14 mouse cellular contexts compared by ENCODE assay signal in the genomic region with DNA sequence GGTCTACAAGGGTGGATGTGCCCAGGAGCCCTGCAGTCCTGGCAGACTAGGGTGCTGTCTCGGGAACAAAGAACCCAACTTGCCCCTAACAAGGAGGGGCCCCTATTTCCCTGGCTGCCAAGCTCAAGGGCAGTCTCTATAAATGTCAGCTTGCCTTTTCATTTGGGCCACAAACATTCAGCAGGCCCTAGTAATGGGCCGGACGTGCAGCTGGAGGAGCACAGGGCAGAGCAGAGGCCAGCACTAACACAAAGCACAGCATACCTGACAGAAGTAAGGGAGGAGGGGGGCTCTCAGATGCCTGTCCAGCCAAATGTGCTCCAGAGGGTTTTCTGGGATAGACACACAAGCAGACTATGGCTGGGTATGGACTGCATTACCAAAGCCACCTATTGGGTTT. TPM values are rescaled to one million over a fixed set of nuclear protein-coding genes. Genes with fewer than 3 reads are reported as not detected.
DNase-seq lines count a peak whose midpoint lies in the region; ATAC-seq and TF ChIP-seq lines count a peak whose summit lies in the region.
"Had no signal": no experiment of that assay in that cellular context is flagged by ENCODE, and none has a peak within 500 bp of the region (broad histone marks: within the 10 kb centered on the region; RNA-seq: fewer than 3 reads in every experiment).

No protein-coding gene starts in this region.

- TF ChIP-seq CTCF in heart, postnatal 0 days (IDR thresholded peaks at IDR 0.05; ENCODE audit: low read depth): no peak
- TF ChIP-seq CTCF in lung, postnatal 0 days (IDR thresholded peaks at IDR 0.05): no peak
- no peak for TF ChIP-seq CTCF in lung, adult 2 months (IDR thresholded peaks at IDR 0.05; ENCODE audit: insufficient read depth, low read length)

- intact Hi-C loops in heart, postnatal 10 days (cut with DNase I): no loop called here

- 44% methylated on average over 3 of the region's 3 CpGs for WGBS in heart, postnatal 0 days
- 35% methylated on average over 3 of the region's 3 CpGs for WGBS in lung, postnatal 0 days
- WGBS in lung, adult 2 months: 46% methylated on average over 3 of the region's 3 CpGs
- WGBS in intestine, embryonic 16.5 days: 29% methylated on average over 3 of the region's 3 CpGs
- WGBS in stomach, embryonic 15.5 days: 25% methylated on average over 3 of the region's 3 CpGs

- no peak overlapping the region for H3K4me2 ChIP-seq in heart, postnatal 0 days (ENCODE audit: low read depth, low read length)
- H3K4me2 ChIP-seq in lung, postnatal 0 days (replicated peaks; ENCODE audit: low read depth, low read length): no peak overlapping the region
- H3K4me2 ChIP-seq in intestine, embryonic 16.5 days (ENCODE audit: low read depth, low read length): no peak overlapping the region
- no peak overlapping the region for H3K4me2 ChIP-seq in stomach, embryonic 15.5 days

- peaks cover 12% of the 10 kb centered on the region for H3K36me3 ChIP-seq in heart, postnatal 0 days (replicated peaks; ENCODE audit: control insufficient read depth, insufficient read depth, low read length)
- H3K36me3 ChIP-seq in lung, postnatal 0 days (ENCODE audit: insufficient read depth, low read length): peaks cover 4% of the 10 kb centered on the region; the same call in 1 of the 2 replicates
- H3K36me3 ChIP-seq in intestine, embryonic 16.5 days (ENCODE audit: control insufficient read depth, insufficient read depth, low read length): peaks cover 7% of the 10 kb centered on the region
- H3K36me3 ChIP-seq in stomach, embryonic 15.5 days: 0 out of 2 replicates have a peak, but pooled peaks cover 3% of the 10 kb centered on the region

- 0 out of 2 replicates have a peak overlapping the region, but pooled peaks have one; percentile 6 for H3K9ac ChIP-seq in heart, postnatal 0 days (replicated peaks; ENCODE audit: low read depth, low read length)
- H3K9ac ChIP-seq in lung, postnatal 0 days (replicated peaks; ENCODE audit: low read depth): no peak overlapping the region
- peak overlapping the region; percentile 52 for H3K9ac ChIP-seq in intestine, embryonic 16.5 days (ENCODE audit: low read depth, low read length)
- H3K9ac ChIP-seq in stomach, embryonic 15.5 days: no peak overlapping the region

- H3K4me3 ChIP-seq in heart, postnatal 0 days (ENCODE audit: low read depth, low read length): no peak overlapping the region
- no peak overlapping the region for H3K4me3 ChIP-seq in lung, postnatal 0 days (ENCODE audit: low read depth, low read length)
- no peak overlapping the region for H3K4me3 ChIP-seq in lung, adult 2 months (replicated peaks; ENCODE audit: extremely low read depth, low read depth, low read length)
- no peak overlapping the region for H3K4me3 ChIP-seq in intestine, embryonic 16.5 days (ENCODE audit: low read length)
- no peak overlapping the region for H3K4me3 ChIP-seq in stomach, embryonic 15.5 days (replicated peaks)
- H3K4me3 ChIP-seq: myocyte had no signal

- no peak for DNase-seq in heart, postnatal 0 days (ENCODE audit: low spot score)
- DNase-seq in heart, postnatal 10 days: no peak
- no peak for DNase-seq in lung, postnatal 0 days (ENCODE audit: low spot score)
- no peak for DNase-seq in lung, adult 2 months
- DNase-seq: adrenal gland, postnatal 14 days; cerebellum, adult 11 months; kidney, postnatal 36 days; lung, postnatal 14 days; thymus, postnatal 4 days had no signal

- no peak for TF ChIP-seq POLR2A in lung, adult 2 months (IDR thresholded peaks at IDR 0.05; ENCODE audit: borderline replicate concordance, extremely low read depth, low read depth, low read length)

- TF ChIP-seq EP300 in heart, postnatal 0 days (IDR thresholded peaks at IDR 0.05; ENCODE audit: low read depth): no peak
- TF ChIP-seq EP300 in lung, postnatal 0 days (IDR thresholded peaks at IDR 0.05): no peak

- no peak overlapping the region; the same call in 1 of the 2 replicates for H3K27ac ChIP-seq in heart, postnatal 0 days (ENCODE audit: low read depth)
- peak overlapping the region; percentile 78; the same call in 1 of the 2 replicates for H3K27ac ChIP-seq in lung, postnatal 0 days (ENCODE audit: low read length)
- peak overlapping the region; percentile 45; the same call in 1 of the 2 replicates for H3K27ac ChIP-seq in intestine, embryonic 16.5 days (ENCODE audit: low read length)
- peak overlapping the region; percentile 46; the same call in 1 of the 2 replicates for H3K27ac ChIP-seq in stomach, embryonic 15.5 days

- no peaks in the 10 kb centered on the region for H3K27me3 ChIP-seq in heart, postnatal 0 days (ENCODE audit: control insufficient read depth, insufficient read depth, low read length)
- H3K27me3 ChIP-seq in lung, postnatal 0 days (replicated peaks; ENCODE audit: insufficient read depth, low read length): no peaks in the 10 kb centered on the region
- no peaks in the 10 kb centered on the region for H3K27me3 ChIP-seq in intestine, embryonic 16.5 days (replicated peaks; ENCODE audit: control insufficient read depth, insufficient read depth, low read length)
- no peaks in the 10 kb centered on the region for H3K27me3 ChIP-seq in stomach, embryonic 15.5 days (replicated peaks)

- H3K9me3 ChIP-seq in heart, postnatal 0 days (replicated peaks; ENCODE audit: control insufficient read depth, low read length): no peaks in the 10 kb centered on the region
- no peaks in the 10 kb centered on the region for H3K9me3 ChIP-seq in lung, postnatal 0 days (ENCODE audit: low read length)
- H3K9me3 ChIP-seq in intestine, embryonic 16.5 days (ENCODE audit: control insufficient read depth, low read length): no peaks in the 10 kb centered on the region
- H3K9me3 ChIP-seq in stomach, embryonic 15.5 days: no peaks in the 10 kb centered on the region

- H3K4me1 ChIP-seq in heart, postnatal 0 days (ENCODE audit: control insufficient read depth, insufficient read depth): peaks cover 71% of the 10 kb centered on the region
- peaks cover 70% of the 10 kb centered on the region for H3K4me1 ChIP-seq in lung, postnatal 0 days (ENCODE audit: insufficient read depth, low read depth, low read length)
- peaks cover 44% of the 10 kb centered on the region for H3K4me1 ChIP-seq in lung, adult 2 months (ENCODE audit: control insufficient read depth, insufficient read depth, low read length)
- peaks cover 78% of the 10 kb centered on the region for H3K4me1 ChIP-seq in intestine, embryonic 16.5 days (ENCODE audit: control insufficient read depth, insufficient read depth, low read length)
- H3K4me1 ChIP-seq in stomach, embryonic 15.5 days: peaks cover 67% of the 10 kb centered on the region

- no peak for ATAC-seq in heart, postnatal 0 days (ENCODE audit: insufficient read depth, low read depth)
- ATAC-seq in lung, postnatal 0 days: no peak
- ATAC-seq in intestine, embryonic 16.5 days: no peak
- ATAC-seq in stomach, embryonic 15.5 days (ENCODE audit: insufficient read depth, low FRiP score, low read depth): no peak
- no peak for ATAC-seq in cerebellum, adult (ENCODE audit: insufficient number of reproducible peaks, low FRiP score, low TSS enrichment)

RNA-seq across cellular contexts. Expression of gene 4930404H24Rik, which starts 58.7 kb away (rescaled TPM):
- not detected in 2 replicates for total RNA-seq in heart, postnatal 0 days (2014; rRNA removed; ENCODE audit: low replicate concordance)
- 0.45 TPM in 1 of 2 replicates, not detected in the other for polyA plus RNA-seq in heart, postnatal 0 days (2015; fragmentation: Nextera tagmentation; extraction: Ambion mirVana)
- total RNA-seq in heart, postnatal 10 days (2021): not detected
- polyA plus RNA-seq in lung, postnatal 0 days (2015; fragmentation: Nextera tagmentation; extraction: Ambion mirVana): not detected in 2 replicates
- not detected in 2 replicates for polyA plus RNA-seq in lung, adult 2 months (2012; rRNA removed)
- not detected in 2 replicates for polyA plus RNA-seq in intestine, embryonic 16.5 days (2015; fragmentation: Nextera tagmentation; extraction: Ambion mirVana)
- polyA plus RNA-seq in stomach, embryonic 15.5 days (2015; fragmentation: Nextera tagmentation; extraction: Ambion mirVana): not detected in 2 replicates
- total RNA-seq: adrenal gland, postnatal 14 days; heart, postnatal 25 days had no signal
- polyA plus RNA-seq: myocyte had no signal

Comparison
In these comparisons a context has a peak if more than half of its experiments do, and no peak if none do; other contexts are left out.
1. H3K9ac ChIP-seq: peak in heart, postnatal 0 days (single experiment) and intestine, embryonic 16.5 days (single experiment); none in lung, postnatal 0 days (single experiment) and stomach, embryonic 15.5 days (single experiment).